Mouse (Mus musculus): ENCODE measurements around the gene Ank3.

GRCm38 (mm10) chr10:69810785-69811184 is 412.2 kb downstream of the Ank3 start:
- no peak for TF ChIP-seq CTCF (IDR thresholded peaks at IDR 0.05; ENCODE audit: low read depth, low read length)
- TF ChIP-seq POLR2A (IDR thresholded peaks at IDR 0.05; ENCODE audit: extremely low read depth, insufficient read depth, low read length): no peak

All from liver, adult 2 months (tissue).